Mouse (Mus musculus) left cerebral cortex, postnatal 10 days (tissue): ENCODE results near the gene Nod2. TPM values are rescaled to one million over a fixed set of nuclear protein-coding genes. Genes with fewer than 3 reads are reported as not detected.
A peak's percentile ranks its signal among the peaks of the same experiment; 100 is the strongest.

ENCODE experiments used
- DNase-seq, 2 experiments: peaks; one replicate each; pipeline ENCODE4 v3.0.0; 2021 to 2022; ENCODE audit warnings: low spot score in 2 of 2, mixed read lengths in 1 of 2; ENCODE audit errors: extremely low spot score in 1 of 2
- intact Hi-C: fragments of 180-260 bp; cut with DNase I; formaldehyde crosslinking; loops from one replicate; pipeline ENCODE4 v1.15.1; 2025
- total RNA-seq, 2 experiments: library from RNA; stranded (reverse); gene quantifications; 2 replicates each; pipeline ENCODE4 v1.2.3; 2021

Gene Nod2
- total RNA-seq: under 1 TPM; 0.61 to 0.97 TPM

GRCm38 (mm10) chr8:88646837-88647778, at the start of gene Nod2:
Gene Nod2 (plus strand): TSS chr8:88647315.
- DNase-seq: peak in 1 of 2 experiments; percentile 79
- intact Hi-C loops: no loop called here

- intact Hi-C loops: no loop called here
- DNase-seq: no peak
These were observed 48.5 kb upstream of the Nod2 start for GRCm38 (mm10) chr8:88598578-88598977.

GRCm38 (mm10) chr8:88599491-88599890, 47.6 kb upstream of the Nod2 start:
- DNase-seq: no peak
- intact Hi-C loops: no loop called here

- intact Hi-C loops: no loop called here
- DNase-seq: no peak
These were observed 43.6 kb upstream of the Nod2 start for GRCm38 (mm10) chr8:88603446-88603989.

GRCm38 (mm10) chr8:88604065-88605038, 42.8 kb upstream of the Nod2 start:
- intact Hi-C loops: no loop called here

GRCm38 (mm10) chr8:88605361-88606040, 41.6 kb upstream of the Nod2 start:
- intact Hi-C loops: no loop called here
- no peak for DNase-seq

More at GRCm38 (mm10) chr8:88604065-88605038, 42.8 kb upstream of the Nod2 start:
- peak; percentile 44 to 95 for DNase-seq

GRCm38 (mm10) chr8:88609036-88609435, 38.1 kb upstream of the Nod2 start:
- intact Hi-C loops: no loop called here
- DNase-seq: no peak

GRCm38 (mm10) chr8:88610271-88610670, 36.8 kb upstream of the Nod2 start:
- intact Hi-C loops: no loop called here
- no peak for DNase-seq

- intact Hi-C loops: no loop called here
- DNase-seq: no peak
These were observed 32.1 kb upstream of the Nod2 start for GRCm38 (mm10) chr8:88614981-88615380.

- DNase-seq: no peak
- intact Hi-C loops: no loop called here
These were observed 28.5 kb upstream of the Nod2 start for GRCm38 (mm10) chr8:88618612-88619011.

GRCm38 (mm10) chr8:88619513-88619912, 27.6 kb upstream of the Nod2 start:
- intact Hi-C loops: no loop called here
- no peak for DNase-seq

GRCm38 (mm10) chr8:88620931-88621330, 26.2 kb upstream of the Nod2 start:
- no peak for DNase-seq
- intact Hi-C loops: loop anchor here (2.0 to 5.0 kb wide), 3 partner anchors 99 to 349 kb away; partner anchors contain the start of genes Adcy7 and Nkd1

GRCm38 (mm10) chr8:88621408-88621807, 25.7 kb upstream of the Nod2 start:
- DNase-seq: peak; percentile 62 to 72
- intact Hi-C loops: loop anchor here (2.0 to 5.0 kb wide), 3 partner anchors 99 to 349 kb away; partner anchors contain the start of genes Adcy7 and Nkd1

GRCm38 (mm10) chr8:88623351-88623750, 23.8 kb upstream of the Nod2 start:
- intact Hi-C loops: loop anchor here (5.0 kb wide), 2 partner anchors 101 to 351 kb away; partner anchors contain the start of genes Adcy7 and Nkd1
- DNase-seq: no peak

- intact Hi-C loops: loop anchor here (5.0 kb wide), 2 partner anchors 102 to 352 kb away; partner anchors contain the start of genes Adcy7 and Nkd1
- no peak for DNase-seq
These were observed 22.8 kb upstream of the Nod2 start for GRCm38 (mm10) chr8:88624276-88624675.

- intact Hi-C loops: loop anchor here (5.0 kb wide), 1 partner anchor 131 kb away; no protein-coding TSS in a partner anchor
- DNase-seq: no peak
These were observed 20.7 kb upstream of the Nod2 start for GRCm38 (mm10) chr8:88626433-88626832.

GRCm38 (mm10) chr8:88626940-88627264, 20.2 kb upstream of the Nod2 start:
- no peak for DNase-seq
- intact Hi-C loops: loop anchor here (5.0 kb wide), 1 partner anchor 130 kb away; no protein-coding TSS in a partner anchor
